In genomic region chr3:109062989-109063388, GRCm38 (mm10) we compare ENCODE assay signal across 10 mouse cellular contexts. TPM values are rescaled to one million over a fixed set of nuclear protein-coding genes. Genes with fewer than 3 reads are reported as not detected.
DNase-seq lines count a peak whose midpoint lies in the region; ATAC-seq lines count a peak whose summit lies in the region.
"Had no signal": no experiment of that assay in that cellular context is flagged by ENCODE, and none has a peak within 500 bp of the region (broad histone marks: within the 10 kb centered on the region; RNA-seq: fewer than 3 reads in every experiment).

No protein-coding gene starts in this region.

- WGBS in hindbrain, embryonic 11.5 days: under 1% methylated on average over 6 of the region's 6 CpGs
- WGBS in hindbrain, embryonic 10.5 days: 2% methylated on average over 6 of the region's 6 CpGs
- WGBS in midbrain, embryonic 12.5 days: 4% methylated on average over 6 of the region's 6 CpGs

- H3K4me2 ChIP-seq in hindbrain, embryonic 11.5 days (replicated peaks; ENCODE audit: low read depth, low read length): no peak overlapping the region
- no peak overlapping the region for H3K4me2 ChIP-seq in midbrain, embryonic 12.5 days (replicated peaks)
- H3K4me2 ChIP-seq: embryonic facial prominence, embryonic 15.5 days; limb, embryonic 12.5 days had no signal

- H3K27ac ChIP-seq in hindbrain, embryonic 11.5 days (ENCODE audit: low read depth, low read length): no peak overlapping the region
- no peak overlapping the region for H3K27ac ChIP-seq in hindbrain, embryonic 10.5 days
- no peak overlapping the region for H3K27ac ChIP-seq in midbrain, embryonic 12.5 days (replicated peaks)
- H3K27ac ChIP-seq: embryonic facial prominence, embryonic 15.5 days; limb, embryonic 12.5 days had no signal

- H3K9ac ChIP-seq in hindbrain, embryonic 11.5 days (ENCODE audit: low read depth, low read length): no peak overlapping the region
- no peak overlapping the region for H3K9ac ChIP-seq in midbrain, embryonic 12.5 days (replicated peaks)
- H3K9ac ChIP-seq: embryonic facial prominence, embryonic 15.5 days; limb, embryonic 12.5 days had no signal

- no peaks in the 10 kb centered on the region for H3K36me3 ChIP-seq in hindbrain, embryonic 11.5 days (ENCODE audit: control insufficient read depth, insufficient read depth, low read length)
- no peaks in the 10 kb centered on the region for H3K36me3 ChIP-seq in hindbrain, embryonic 10.5 days
- H3K36me3 ChIP-seq in midbrain, embryonic 12.5 days: no peaks in the 10 kb centered on the region
- H3K36me3 ChIP-seq: embryonic facial prominence, embryonic 15.5 days; limb, embryonic 12.5 days had no signal

- DNase-seq in hindbrain, embryonic 11.5 days (ENCODE audit: low spot score): peak; percentile 77
- no peak for DNase-seq in hindbrain, embryonic 10.5 days (ENCODE audit: low spot score)
- DNase-seq in urinary bladder, postnatal 14 days (ENCODE audit: low spot score): peak; percentile 16
- no peak for DNase-seq in urinary bladder, postnatal 4 days (ENCODE audit: low spot score in 2 of 2)
- DNase-seq in cerebellum, adult 18-20 months: peak; percentile 48 to 57
- DNase-seq in heart, postnatal 4 days: peak; percentile 34
- DNase-seq in frontal cortex, postnatal 14 days (ENCODE audit: low spot score in 2 of 2): no peak

- H3K4me3 ChIP-seq in hindbrain, embryonic 11.5 days (ENCODE audit: low read depth, low read length): no peak overlapping the region
- no peak overlapping the region for H3K4me3 ChIP-seq in hindbrain, embryonic 10.5 days
- no peak overlapping the region for H3K4me3 ChIP-seq in midbrain, embryonic 12.5 days
- H3K4me3 ChIP-seq: embryonic facial prominence, embryonic 15.5 days; limb, embryonic 12.5 days had no signal

- H3K4me1 ChIP-seq in hindbrain, embryonic 11.5 days (replicated peaks; ENCODE audit: control insufficient read depth, insufficient read depth, low read length): no peaks in the 10 kb centered on the region
- no peaks in the 10 kb centered on the region for H3K4me1 ChIP-seq in hindbrain, embryonic 10.5 days (replicated peaks)
- no peaks in the 10 kb centered on the region for H3K4me1 ChIP-seq in midbrain, embryonic 12.5 days
- H3K4me1 ChIP-seq: embryonic facial prominence, embryonic 15.5 days had no signal

- no peaks in the 10 kb centered on the region for H3K27me3 ChIP-seq in hindbrain, embryonic 11.5 days (ENCODE audit: control insufficient read depth, insufficient read depth, low read length)
- no peaks in the 10 kb centered on the region for H3K27me3 ChIP-seq in hindbrain, embryonic 10.5 days (ENCODE audit: insufficient read depth, poor library complexity, severe bottlenecking)
- H3K27me3 ChIP-seq in midbrain, embryonic 12.5 days: no peaks in the 10 kb centered on the region
- H3K27me3 ChIP-seq: embryonic facial prominence, embryonic 15.5 days; limb, embryonic 12.5 days had no signal

- no peaks in the 10 kb centered on the region for H3K9me3 ChIP-seq in hindbrain, embryonic 11.5 days (ENCODE audit: control insufficient read depth, low read length)
- H3K9me3 ChIP-seq in hindbrain, embryonic 10.5 days: no peaks in the 10 kb centered on the region
- H3K9me3 ChIP-seq in midbrain, embryonic 12.5 days: no peaks in the 10 kb centered on the region
- H3K9me3 ChIP-seq: embryonic facial prominence, embryonic 15.5 days; limb, embryonic 12.5 days had no signal

- ATAC-seq in hindbrain, embryonic 11.5 days (ENCODE audit: low FRiP score): 0 out of 2 replicates have a peak, but pooled peaks have one; percentile 27
- ATAC-seq in midbrain, embryonic 12.5 days (ENCODE audit: low FRiP score, low read depth): peak; percentile 19; the same call in 1 of the 2 replicates

RNA-seq across cellular contexts. Expression of gene Slc25a54, which starts 17.3 kb away (rescaled TPM):
- not detected in 2 replicates for polyA plus RNA-seq in hindbrain, embryonic 11.5 days (2014; fragmentation: Nextera tagmentation; extraction: Ambion mirVana)
- polyA plus RNA-seq in hindbrain, embryonic 10.5 days (2016; fragmentation: Nextera tagmentation; extraction: Ambion mirVana): not detected in 2 replicates
- not detected for total RNA-seq in heart, postnatal 4 days (2021)
- polyA plus RNA-seq in midbrain, embryonic 12.5 days (2016; fragmentation: Nextera tagmentation; extraction: Ambion mirVana): not detected in 2 replicates
- polyA plus RNA-seq: embryonic facial prominence, embryonic 15.5 days; limb, embryonic 12.5 days had no signal

RNA-seq across cellular contexts. Expression of gene Fam102b, which starts 35.6 kb away (rescaled TPM):
- 12.5 and 14.9 TPM in 2 replicates for polyA plus RNA-seq in hindbrain, embryonic 11.5 days (2014; fragmentation: Nextera tagmentation; extraction: Ambion mirVana)
- 5.3 TPM in 2 replicates for polyA plus RNA-seq in hindbrain, embryonic 10.5 days (2016; fragmentation: Nextera tagmentation; extraction: Ambion mirVana)
- 10 to 100 TPM; 21.2 to 22.9 TPM for total RNA-seq in heart, postnatal 4 days (2021)
- 11.7 and 12.0 TPM in 2 replicates for polyA plus RNA-seq in midbrain, embryonic 12.5 days (2016; fragmentation: Nextera tagmentation; extraction: Ambion mirVana)

RNA-seq across cellular contexts. Expression of gene Slc25a24, which starts 60.0 kb away (rescaled TPM):
- polyA plus RNA-seq in hindbrain, embryonic 11.5 days (2014; fragmentation: Nextera tagmentation; extraction: Ambion mirVana): 33.3 and 34.6 TPM in 2 replicates
- polyA plus RNA-seq in hindbrain, embryonic 10.5 days (2016; fragmentation: Nextera tagmentation; extraction: Ambion mirVana): 25.9 and 29.7 TPM in 2 replicates
- 10 to 100 TPM; 18.8 to 21.3 TPM for total RNA-seq in heart, postnatal 4 days (2021)
- 23.5 and 28.2 TPM in 2 replicates for polyA plus RNA-seq in midbrain, embryonic 12.5 days (2016; fragmentation: Nextera tagmentation; extraction: Ambion mirVana)

Comparison
In these comparisons a context has a peak if more than half of its experiments do, and no peak if none do; other contexts are left out.
1. DNase-seq: peak in hindbrain, embryonic 11.5 days (single experiment), urinary bladder, postnatal 14 days (single experiment), cerebellum, adult 18-20 months (2 of 2) and heart, postnatal 4 days (single experiment); none in hindbrain, embryonic 10.5 days (single experiment), urinary bladder, postnatal 4 days (0 of 2) and frontal cortex, postnatal 14 days (0 of 2).